Mouse (Mus musculus) kidney, postnatal 0 days (tissue): ENCODE measurements around the gene Kcnj4. TPM values are rescaled to one million over a fixed set of nuclear protein-coding genes. Genes with fewer than 3 reads are reported as not detected.

Source experiments
- ATAC-seq: fragments of 200-750 bp; cut with Nextera tagmentation; replicated peaks from 2 replicates; pipeline ENCODE4 v1.8.0; 2017; ENCODE audit warnings: low read depth, moderate number of reproducible peaks, moderate TSS enrichment, moderate library complexity; ENCODE audit not compliant: low FRiP score
- DNase-seq: peaks from one replicate; pipeline ENCODE4 v3.0.0-alpha.2; 2016; ENCODE audit warnings: low spot score
- H3K27ac ChIP-seq: fragments of 300-500 bp; sonication (generic); 2 replicates; pipeline ENCODE4 v1.5.1; 2014; ENCODE audit warnings: mild to moderate bottlenecking
- H3K27me3 ChIP-seq: fragments of 300-500 bp; sonication (generic); 2 replicates; pipeline ENCODE4 v1.6.1; 2014; ENCODE audit warnings: low read length, mixed read lengths; ENCODE audit not compliant: insufficient read depth
- H3K36me3 ChIP-seq: fragments of 300-500 bp; sonication (generic); 2 replicates; pipeline ENCODE4 v1.6.1; 2014; ENCODE audit warnings: low read length, mixed read lengths; ENCODE audit not compliant: insufficient read depth
- H3K4me1 ChIP-seq: fragments of 300-500 bp; sonication (generic); replicated peaks from 2 replicates; pipeline ENCODE4 v1.6.1; 2014; ENCODE audit warnings: antibody characterized with exemption, low read length, mixed read lengths; ENCODE audit not compliant: insufficient read depth
- H3K4me2 ChIP-seq: fragments of 300-500 bp; sonication (generic); 2 replicates; pipeline ENCODE4 v1.6.1; 2014; ENCODE audit warnings: mild to moderate bottlenecking, low read length, moderate library complexity, mixed read lengths
- H3K4me3 ChIP-seq: fragments of 300-500 bp; sonication (generic); replicated peaks from 2 replicates; pipeline ENCODE4 v1.5.1; 2014; ENCODE audit warnings: low read depth, low read length
- H3K9ac ChIP-seq: fragments of 300-500 bp; sonication (generic); 2 replicates; pipeline ENCODE4 v1.6.1; 2014; ENCODE audit warnings: low read depth, low read length
- H3K9me3 ChIP-seq: fragments of 300-500 bp; sonication (generic); replicated peaks from 2 replicates; pipeline ENCODE4 v1.6.1; 2016; ENCODE audit warnings: low read length, inconsistent platforms, mixed read lengths
- CTCF ChIP-seq: IDR thresholded peaks from 2 replicates; pipeline ENCODE4 v1.5.1; 2016; ENCODE audit warnings: antibody characterized with exemption, low read depth, mild to moderate bottlenecking, moderate library complexity
- WGBS: fragments of 180-500 bp; shearing (Covaris S2); extraction: QIAGEN DNeasy Blood & Tissue Kit; methylation state at CpG from one replicate; pipeline ENCODE4 v1.1.7; 2014; 5-methylcytosine and 5-hydroxymethylcytosine counted together
- polyA plus RNA-seq: library from polyadenylated mRNA; unstranded; fragments of >200 nt; fragmentation: Nextera tagmentation; extraction: Ambion mirVana; gene quantifications from 2 replicates; pipeline ENCODE4 v1.2.1, GENCODE M21; 2015

Kcnj4 gene
- polyA plus RNA-seq, 1 experiment from 2014 or later: 0.11 TPM

- Histone ChIP-seq H3K27ac (0 out of 2 replicates have a peak overlapping the region, but pooled peaks have one; percentile 8), H3K9ac (no peak overlapping the region), H3K4me3 (no peak overlapping the region), H3K9me3 (no peaks in the 10 kb centered on the region), H3K27me3 (no peaks in the 10 kb centered on the region), H3K4me2 (no peak overlapping the region), H3K4me1 (no peaks in the 10 kb centered on the region; the same call in 1 of the 2 replicates), H3K36me3 (peaks cover 49% of the 10 kb centered on the region)
- ATAC-seq: 0 out of 2 replicates have a peak, but pooled peaks have one; percentile 5
- no peak for DNase-seq
- TF ChIP-seq CTCF: no peak
- WGBS: 74% methylated on average over 4 of the region's 4 CpGs
Observed at GRCm38 (mm10) chr15:79527192-79527591, 22.2 kb upstream of the Kcnj4 start.

GRCm38 (mm10) chr15:79525979-79526768, 21.1 kb upstream of the Kcnj4 start:
- ATAC-seq: no peak
- no peaks in the 10 kb centered on the region for H3K27me3 ChIP-seq
- H3K4me2 ChIP-seq: no peak overlapping the region
- H3K9ac ChIP-seq: no peak overlapping the region
- H3K4me1 ChIP-seq: no peaks in the 10 kb centered on the region; the same call in 1 of the 2 replicates
- H3K4me3 ChIP-seq: no peak overlapping the region
- peaks cover 39% of the 10 kb centered on the region for H3K36me3 ChIP-seq
- TF ChIP-seq CTCF: no peak
- H3K9me3 ChIP-seq: no peaks in the 10 kb centered on the region
- no peak for DNase-seq
- 0 out of 2 replicates have a peak overlapping the region, but pooled peaks have one; percentile 19 for H3K27ac ChIP-seq
- 59% methylated on average over 9 of the region's 9 CpGs for WGBS

- ATAC-seq (no peak), DNase-seq (no peak)
- 82% methylated on average over 5 of the region's 5 CpGs for WGBS
- H3K4me1 ChIP-seq: no peaks in the 10 kb centered on the region; the same call in 1 of the 2 replicates
- H3K4me3 ChIP-seq: no peak overlapping the region
- H3K4me2 ChIP-seq: no peak overlapping the region
- H3K9me3 ChIP-seq: no peaks in the 10 kb centered on the region
- H3K36me3 ChIP-seq: peaks cover 34% of the 10 kb centered on the region
- no peak overlapping the region for H3K27ac ChIP-seq
- H3K27me3 ChIP-seq: no peaks in the 10 kb centered on the region
- no peak overlapping the region for H3K9ac ChIP-seq
- TF ChIP-seq CTCF: no peak
Observed at GRCm38 (mm10) chr15:79525564-79525963, 20.5 kb upstream of the Kcnj4 start.

- Histone ChIP-seq H3K36me3 (no peaks in the 10 kb centered on the region), H3K4me2 (no peak overlapping the region), H3K4me1 (peaks cover 10% of the 10 kb centered on the region; the same call in 1 of the 2 replicates), H3K4me3 (no peak overlapping the region), H3K27ac (no peak overlapping the region), H3K9ac (no peak overlapping the region), H3K27me3 (no peaks in the 10 kb centered on the region), H3K9me3 (no peaks in the 10 kb centered on the region)
- no peak for ATAC-seq
- TF ChIP-seq CTCF: no peak
- DNase-seq: no peak
- WGBS: 57% methylated on average over 16 of the region's 16 CpGs
Observed at GRCm38 (mm10) chr15:79519400-79520220, 14.6 kb upstream of the Kcnj4 start.

GRCm38 (mm10) chr15:79518571-79518970, 13.5 kb upstream of the Kcnj4 start:
- Histone ChIP-seq H3K36me3 (no peaks in the 10 kb centered on the region), H3K9ac (no peak overlapping the region), H3K27me3 (no peaks in the 10 kb centered on the region), H3K4me3 (no peak overlapping the region), H3K4me2 (no peak overlapping the region), H3K9me3 (no peaks in the 10 kb centered on the region), H3K4me1 (peaks cover 10% of the 10 kb centered on the region; the same call in 1 of the 2 replicates), H3K27ac (no peak overlapping the region)
- TF ChIP-seq CTCF: no peak
- 72% methylated on average over 3 of the region's 3 CpGs for WGBS
- ATAC-seq (no peak; the same call in 1 of the 2 replicates), DNase-seq (no peak)

- Histone ChIP-seq H3K27ac (no peak overlapping the region), H3K4me2 (0 out of 2 replicates have a peak overlapping the region, but pooled peaks have one; percentile 0), H3K27me3 (no peaks in the 10 kb centered on the region), H3K4me1 (peaks cover 10% of the 10 kb centered on the region; the same call in 1 of the 2 replicates), H3K9ac (no peak overlapping the region), H3K4me3 (no peak overlapping the region), H3K36me3 (no peaks in the 10 kb centered on the region), H3K9me3 (no peaks in the 10 kb centered on the region)
- 87% methylated on average over 4 of the region's 4 CpGs for WGBS
- ATAC-seq (no peak), DNase-seq (no peak)
- TF ChIP-seq CTCF: no peak
Observed at GRCm38 (mm10) chr15:79517710-79518109, 12.7 kb upstream of the Kcnj4 start.
